Mouse (Mus musculus) Patski (cell line): ENCODE results near the gene Arfgap2. TPM values are rescaled to one million over a fixed set of nuclear protein-coding genes. Genes with fewer than 3 reads are reported as not detected.

Source experiments
- ATAC-seq: fragments of 100-300 bp; one replicate; pipeline ENCODE4 v1.8.0; 2021
- CTCF ChIA-PET: fragments of 350-600 bp; sonication (Branson Sonifier 250); formaldehyde crosslinking; loops from one replicate; lab custom pipeline; 2022; ENCODE audit warnings: inconsistent platforms; lab: Charles Lee
- POLR2A ChIA-PET: fragments of 350-600 bp; sonication (Branson Sonifier 250); formaldehyde crosslinking; loops from one replicate; lab custom pipeline; 2022; ENCODE audit warnings: antibody characterized with exemption, inconsistent platforms; lab: Charles Lee
- DNase-seq: peaks from one replicate; pipeline ENCODE4 v3.0.0-alpha.2; 2011; ENCODE audit warnings: low read depth, low spot score
- H3K27me3 ChIP-seq: fragments of 371-371 bp; one replicate; pipeline ENCODE4 v1.5.1; 2021
- CTCF ChIP-seq: fragments of 100-300 bp; IDR thresholded peaks from one replicate; pipeline ENCODE4 v1.5.1; 2021
- in situ Hi-C: fragments of 300-500 bp; cut with MboI; formaldehyde crosslinking; loops from 3 replicates; pipeline ENCODE4 v1.11.1; 2018; ENCODE audit warnings: low pct_unique_long_range_greater_than_20kb, mixed read lengths
- polyA plus RNA-seq: library from polyadenylated mRNA; unstranded; gene quantifications from one replicate; pipeline ENCODE4 v1.2.3, GENCODE M21; 2021

The Arfgap2 gene
- polyA plus RNA-seq, 1 experiment from 2014 or later, result 71.1 TPM

GRCm38 (mm10) chr2:91258830-91259229, 5.9 kb upstream of the Arfgap2 start:
- in situ Hi-C loops, result no loop called here
- no peak for ATAC-seq
- ChIA-PET CTCF (interaction anchor here (1.2 to 1.8 kb wide), 2 partner anchors 21 to 22 kb away, joined by 3 to 4 read pairs; partner anchors contain the start of gene Ddb2), POLR2A (interaction anchor here (1.1 kb wide), 1 partner anchor 201 kb away, joined by 5 read pairs; no protein-coding TSS in a partner anchor)
- no peak for TF ChIP-seq CTCF
- no peak for DNase-seq
- H3K27me3 ChIP-seq, result no peaks in the 10 kb centered on the region

GRCm38 (mm10) chr2:91259493-91259892, 5.3 kb upstream of the Arfgap2 start:
- no peak for ATAC-seq

GRCm38 (mm10) chr2:91263692-91264660, 798 bp upstream of the Arfgap2 start:
- ChIA-PET POLR2A (interaction anchor here (1.2 kb wide), 1 partner anchor 26 kb away, joined by 3 read pairs; no protein-coding TSS in a partner anchor), CTCF (no interaction called here)
- ATAC-seq, result no peak

More at GRCm38 (mm10) chr2:91259493-91259892, 5.3 kb upstream of the Arfgap2 start:
- ChIA-PET POLR2A (no interaction called here), CTCF (interaction anchor here (1.8 kb wide), 1 partner anchor 23 kb away, joined by 4 read pairs; the partner anchor contains the start of gene Ddb2)
- H3K27me3 ChIP-seq, result no peaks in the 10 kb centered on the region
- no peak for TF ChIP-seq CTCF
- in situ Hi-C loops, result no loop called here
- no peak for DNase-seq

GRCm38 (mm10) chr2:91268042-91268441, 3.3 kb downstream of the Arfgap2 start:
- ChIA-PET POLR2A (interaction anchor here (1.7 to 2.1 kb wide), 2 partner anchors 10 to 11 kb away, joined by 7 read pairs; no protein-coding TSS in a partner anchor), CTCF (interaction anchor here (1.4 kb wide), 2 partner anchors 9 to 18 kb away, joined by 4 read pairs; no protein-coding TSS in a partner anchor)
- no peak for DNase-seq
- no peaks in the 10 kb centered on the region for H3K27me3 ChIP-seq
- no peak for ATAC-seq
- TF ChIP-seq CTCF, result no peak
- in situ Hi-C loops, result no loop called here

More at GRCm38 (mm10) chr2:91263692-91264660, 798 bp upstream of the Arfgap2 start:
- no peak for TF ChIP-seq CTCF
- no peaks in the 10 kb centered on the region for H3K27me3 ChIP-seq
- DNase-seq, result no peak
- in situ Hi-C loops, result no loop called here

- H3K27me3 ChIP-seq, result no peaks in the 10 kb centered on the region
- ATAC-seq, result no peak
- in situ Hi-C loops, result no loop called here
- CTCF ChIA-PET, result interaction anchor here (1.4 to 1.7 kb wide), 2 partner anchors 9 to 153 kb away, joined by 4 to 6 read pairs; no protein-coding TSS in a partner anchor
- no peak for TF ChIP-seq CTCF
- DNase-seq, result no peak
- POLR2A ChIA-PET, result interaction anchor here (1.7 to 2.1 kb wide), 2 partner anchors 9 to 11 kb away, joined by 7 read pairs; no protein-coding TSS in a partner anchor
Observed at GRCm38 (mm10) chr2:91268706-91269105, 3.9 kb downstream of the Arfgap2 start.

GRCm38 (mm10) chr2:91269687-91270133, 4.9 kb downstream of the Arfgap2 start:
- no peak for TF ChIP-seq CTCF
- in situ Hi-C loops, result no loop called here
- no peak for ATAC-seq
- POLR2A ChIA-PET, result interaction anchor here (1.7 kb wide), 1 partner anchor 12 kb away, joined by 7 read pairs; no protein-coding TSS in a partner anchor
- no peak for DNase-seq
- H3K27me3 ChIP-seq, result no peaks in the 10 kb centered on the region
- CTCF ChIA-PET, result interaction anchor here (1.7 kb wide), 1 partner anchor 154 kb away, joined by 6 read pairs; no protein-coding TSS in a partner anchor

- ATAC-seq (no peak), DNase-seq (no peak)
- POLR2A ChIA-PET, result interaction anchor here (0.8 to 2.5 kb wide), 2 partner anchors 10 to 13 kb away, joined by 4 to 7 read pairs; no protein-coding TSS in a partner anchor
- CTCF ChIA-PET, result no interaction called here
- in situ Hi-C loops, result no loop called here
- H3K27me3 ChIP-seq, result no peaks in the 10 kb centered on the region
- TF ChIP-seq CTCF, result no peak
Observed at GRCm38 (mm10) chr2:91278749-91279371, 14.1 kb downstream of the Arfgap2 start.

- POLR2A ChIA-PET, result no interaction called here
- H3K27me3 ChIP-seq, result no peaks in the 10 kb centered on the region
- DNase-seq (no peak), ATAC-seq (no peak)
- CTCF ChIA-PET, result no interaction called here
- no peak for TF ChIP-seq CTCF
- in situ Hi-C loops, result no loop called here
Observed at GRCm38 (mm10) chr2:91279372-91279755, 14.6 kb downstream of the Arfgap2 start.

- TF ChIP-seq CTCF, result no peak
- no peaks in the 10 kb centered on the region for H3K27me3 ChIP-seq
- CTCF ChIA-PET, result no interaction called here
- POLR2A ChIA-PET, result interaction anchor here (0.6 kb wide), 1 partner anchor 245 kb away, joined by 3 read pairs; the partner anchor contains the start of gene Ckap5
- in situ Hi-C loops, result loop anchor here (5.0 kb wide), 1 partner anchor 201 kb away; no protein-coding TSS in a partner anchor
- ATAC-seq (no peak), DNase-seq (no peak)
Observed at GRCm38 (mm10) chr2:91281366-91281765, 16.6 kb downstream of the Arfgap2 start.

- H3K27me3 ChIP-seq, result no peaks in the 10 kb centered on the region
- CTCF ChIA-PET, result interaction anchor here (1.5 kb wide), 1 partner anchor 172 kb away, joined by 3 read pairs; no protein-coding TSS in a partner anchor
- ATAC-seq (no peak), DNase-seq (no peak)
- POLR2A ChIA-PET, result no interaction called here
- in situ Hi-C loops, result loop anchor here (5.0 kb wide), 1 partner anchor 198 kb away; no protein-coding TSS in a partner anchor
- no peak for TF ChIP-seq CTCF
Observed at GRCm38 (mm10) chr2:91283972-91284371, 19.2 kb downstream of the Arfgap2 start.
